Mouse (Mus musculus) embryonic facial prominence, embryonic 13.5 days (tissue): ENCODE data around the gene Mmp9. TPM values are rescaled to one million over a fixed set of nuclear protein-coding genes. Genes with fewer than 3 reads are reported as not detected.

ENCODE experiments used
- ATAC-seq: fragments of 200-750 bp; cut with Nextera tagmentation; 2 replicates; pipeline ENCODE4 v1.8.0; 2017; ENCODE audit warnings: low read depth; ENCODE audit not compliant: insufficient number of reproducible peaks, insufficient read depth, low FRiP score, low TSS enrichment
- H3K27ac ChIP-seq: fragments of 300-500 bp; sonication (generic); 2 replicates; pipeline ENCODE4 v1.5.1; 2015; ENCODE audit warnings: moderate library complexity, mild to moderate bottlenecking, inconsistent platforms
- H3K27me3 ChIP-seq: fragments of 300-500 bp; sonication (generic); 2 replicates; pipeline ENCODE4 v1.6.1; 2015; ENCODE audit warnings: mild to moderate bottlenecking, inconsistent platforms
- H3K36me3 ChIP-seq: fragments of 300-500 bp; sonication (generic); 2 replicates; pipeline ENCODE4 v1.6.1; 2015; ENCODE audit warnings: mild to moderate bottlenecking, inconsistent platforms
- H3K4me1 ChIP-seq: fragments of 300-500 bp; sonication (generic); 2 replicates; pipeline ENCODE4 v1.6.1; 2015; ENCODE audit warnings: inconsistent platforms
- H3K4me2 ChIP-seq: fragments of 300-500 bp; sonication (generic); 2 replicates; pipeline ENCODE4 v1.6.1; 2015; ENCODE audit warnings: moderate library complexity, mild to moderate bottlenecking, inconsistent platforms
- H3K4me3 ChIP-seq: fragments of 300-500 bp; sonication (generic); 2 replicates; pipeline ENCODE4 v1.5.1; 2015; ENCODE audit warnings: mild to moderate bottlenecking, inconsistent platforms
- H3K9ac ChIP-seq: fragments of 300-500 bp; sonication (generic); 2 replicates; pipeline ENCODE4 v1.6.1; 2015; ENCODE audit warnings: mild to moderate bottlenecking, inconsistent platforms
- H3K9me3 ChIP-seq: fragments of 300-500 bp; sonication (generic); 2 replicates; pipeline ENCODE4 v1.6.1; 2016; ENCODE audit warnings: inconsistent platforms
- WGBS: fragments of 180-500 bp; shearing (Covaris S2); methylation state at CpG from one replicate; pipeline ENCODE4 v1.1.7; 2015; ENCODE audit warnings: mixed read lengths; 5-methylcytosine and 5-hydroxymethylcytosine counted together
- polyA plus RNA-seq: library from polyadenylated mRNA; unstranded; fragments of >200 nt; fragmentation: Nextera tagmentation; extraction: Ambion mirVana; gene quantifications from 2 replicates; pipeline ENCODE4 v1.2.1, GENCODE M21; 2015

The Mmp9 gene
- polyA plus RNA-seq, 1 experiment from 2014 or later: 16.6 TPM

GRCm38 (mm10) chr2:164916820-164917219, 23.8 kb upstream of the Mmp9 start:
- ATAC-seq: no peak
- Histone ChIP-seq H3K4me1 (peaks cover 6% of the 10 kb centered on the region), H3K9me3 (no peaks in the 10 kb centered on the region), H3K27ac (no peak overlapping the region), H3K4me2 (no peak overlapping the region), H3K36me3 (peaks cover 10% of the 10 kb centered on the region; the same call in 1 of the 2 replicates), H3K27me3 (no peaks in the 10 kb centered on the region), H3K9ac (no peak overlapping the region), H3K4me3 (no peak overlapping the region)
- 73% methylated on average over 5 of the region's 5 CpGs for WGBS

GRCm38 (mm10) chr2:164917371-164917770, 23.2 kb upstream of the Mmp9 start:
- no peak overlapping the region for H3K9ac ChIP-seq
- H3K4me2 ChIP-seq: no peak overlapping the region
- WGBS: 61% methylated on average over 10 of the region's 10 CpGs
- H3K9me3 ChIP-seq: no peaks in the 10 kb centered on the region
- ATAC-seq: no peak
- H3K4me3 ChIP-seq: no peak overlapping the region
- H3K27me3 ChIP-seq: no peaks in the 10 kb centered on the region
- H3K36me3 ChIP-seq: peaks cover 10% of the 10 kb centered on the region; the same call in 1 of the 2 replicates
- no peak overlapping the region for H3K27ac ChIP-seq
- peaks cover 2% of the 10 kb centered on the region for H3K4me1 ChIP-seq

- WGBS: 54% methylated on average over 5 of the region's 5 CpGs
- Histone ChIP-seq H3K9me3 (no peaks in the 10 kb centered on the region), H3K4me3 (no peak overlapping the region), H3K4me1 (no peaks in the 10 kb centered on the region), H3K4me2 (no peak overlapping the region), H3K9ac (no peak overlapping the region), H3K36me3 (peaks cover 10% of the 10 kb centered on the region; the same call in 1 of the 2 replicates), H3K27me3 (no peaks in the 10 kb centered on the region), H3K27ac (no peak overlapping the region)
- ATAC-seq: no peak; the same call in 1 of the 2 replicates
Observed at GRCm38 (mm10) chr2:164918325-164918724, 22.3 kb upstream of the Mmp9 start.

GRCm38 (mm10) chr2:164921984-164922383, 18.6 kb upstream of the Mmp9 start:
- ATAC-seq: no peak
- WGBS: 55% methylated on average over 7 of the region's 7 CpGs
- Histone ChIP-seq H3K4me3 (no peak overlapping the region), H3K9me3 (no peaks in the 10 kb centered on the region), H3K27ac (no peak overlapping the region), H3K27me3 (no peaks in the 10 kb centered on the region), H3K9ac (no peak overlapping the region), H3K4me1 (peaks cover 7% of the 10 kb centered on the region; the same call in 1 of the 2 replicates), H3K4me2 (no peak overlapping the region), H3K36me3 (peaks cover 10% of the 10 kb centered on the region; the same call in 1 of the 2 replicates)

GRCm38 (mm10) chr2:164923291-164923690, 17.3 kb upstream of the Mmp9 start:
- Histone ChIP-seq H3K9me3 (no peaks in the 10 kb centered on the region), H3K4me3 (no peak overlapping the region), H3K27ac (no peak overlapping the region), H3K36me3 (peaks cover 10% of the 10 kb centered on the region; the same call in 1 of the 2 replicates), H3K27me3 (no peaks in the 10 kb centered on the region), H3K9ac (no peak overlapping the region), H3K4me1 (peaks cover 7% of the 10 kb centered on the region; the same call in 1 of the 2 replicates), H3K4me2 (no peak overlapping the region)
- no peak for ATAC-seq
- WGBS: 63% methylated on average over 4 of the region's 4 CpGs

- 32% methylated on average over 11 of the region's 11 CpGs for WGBS
- Histone ChIP-seq H3K4me1 (peaks cover 7% of the 10 kb centered on the region; the same call in 1 of the 2 replicates), H3K9me3 (no peaks in the 10 kb centered on the region), H3K4me2 (no peak overlapping the region), H3K36me3 (peaks cover 9% of the 10 kb centered on the region; the same call in 1 of the 2 replicates), H3K27me3 (no peaks in the 10 kb centered on the region), H3K9ac (0 out of 2 replicates have a peak overlapping the region, but pooled peaks have one; percentile 4), H3K4me3 (no peak overlapping the region), H3K27ac (no peak overlapping the region)
- ATAC-seq: no peak
Observed at GRCm38 (mm10) chr2:164924100-164924857, 16.3 kb upstream of the Mmp9 start.

GRCm38 (mm10) chr2:164930706-164931581, 9.6 kb upstream of the Mmp9 start:
- Histone ChIP-seq H3K4me3 (no peak overlapping the region), H3K4me1 (peaks cover 14% of the 10 kb centered on the region), H3K9me3 (no peaks in the 10 kb centered on the region), H3K36me3 (no peaks in the 10 kb centered on the region), H3K9ac (no peak overlapping the region), H3K4me2 (no peak overlapping the region), H3K27ac (peak overlapping the region; percentile 51), H3K27me3 (peaks cover 16% of the 10 kb centered on the region; the same call in 1 of the 2 replicates)
- no peak for ATAC-seq
- 23% methylated on average over 11 of the region's 11 CpGs for WGBS

GRCm38 (mm10) chr2:164933534-164933933, 7.0 kb upstream of the Mmp9 start:
- 43% methylated on average over 8 of the region's 10 CpGs for WGBS
- H3K9me3 ChIP-seq: no peaks in the 10 kb centered on the region

GRCm38 (mm10) chr2:164935991-164936390, 4.6 kb upstream of the Mmp9 start:
- no peak overlapping the region for H3K9ac ChIP-seq
- H3K36me3 ChIP-seq: no peaks in the 10 kb centered on the region
- whole genome bisulfite sequencing: 71% methylated on average over 4 of the region's 4 CpGs
- no peak overlapping the region for H3K4me2 ChIP-seq
- no peaks in the 10 kb centered on the region for H3K9me3 ChIP-seq
- peaks cover 58% of the 10 kb centered on the region for H3K27me3 ChIP-seq
- no peak overlapping the region for H3K4me3 ChIP-seq
- no peak for ATAC-seq
- no peak overlapping the region for H3K27ac ChIP-seq
- peaks cover 33% of the 10 kb centered on the region for H3K4me1 ChIP-seq

More at GRCm38 (mm10) chr2:164933534-164933933, 7.0 kb upstream of the Mmp9 start:
- Histone ChIP-seq H3K4me1 (peaks cover 18% of the 10 kb centered on the region), H3K4me3 (no peak overlapping the region), H3K27ac (no peak overlapping the region), H3K4me2 (no peak overlapping the region), H3K36me3 (no peaks in the 10 kb centered on the region), H3K9ac (no peak overlapping the region), H3K27me3 (peaks cover 34% of the 10 kb centered on the region)
- no peak for ATAC-seq

- H3K27ac ChIP-seq: no peak overlapping the region
- H3K27me3 ChIP-seq: peaks cover 51% of the 10 kb centered on the region
- no peaks in the 10 kb centered on the region for H3K36me3 ChIP-seq
- H3K9ac ChIP-seq: peak overlapping the region; percentile 60
- peak overlapping the region; percentile 73 for H3K4me2 ChIP-seq
- H3K4me3 ChIP-seq: peak overlapping the region; percentile 43
- H3K9me3 ChIP-seq: no peaks in the 10 kb centered on the region
- peaks cover 42% of the 10 kb centered on the region for H3K4me1 ChIP-seq
- WGBS: 3% methylated on average over 39 of the region's 39 CpGs
- peak; percentile 57; the same call in 1 of the 2 replicates for ATAC-seq
Observed at GRCm38 (mm10) chr2:164938146-164939091, 2.2 kb upstream of the Mmp9 start.
